Comparison of ENCODE assay signal across 8 mouse cellular contexts in genomic region chr14:41013630-41014613, GRCm38 (mm10). TPM values are rescaled to one million over a fixed set of nuclear protein-coding genes. Genes with fewer than 3 reads are reported as not detected.
A peak's percentile ranks its signal among the peaks of the same experiment; 100 is the strongest.
DNase-seq lines count a peak whose midpoint lies in the region; ATAC-seq lines count a peak whose summit lies in the region.

Gene Fam213a (minus strand): TSS chr14:41013788.

- peak; percentile 94 for ATAC-seq in embryonic facial prominence, embryonic 12.5 days (ENCODE audit: insufficient number of reproducible peaks, insufficient read depth, low FRiP score, low TSS enrichment)
- ATAC-seq in midbrain, embryonic 11.5 days (ENCODE audit: low FRiP score) = peak; percentile 99

- H3K9me3 ChIP-seq in embryonic facial prominence, embryonic 12.5 days = no peaks in the 10 kb centered on the region
- H3K9me3 ChIP-seq in midbrain, embryonic 11.5 days (ENCODE audit: control insufficient read depth, low read length) = no peaks in the 10 kb centered on the region

- intact Hi-C loops in left cerebral cortex, postnatal 4 days (cut with DNase I) = no loop called here

- peak; percentile 94 to 95 for DNase-seq in adrenal gland, postnatal 36 days
- DNase-seq in heart, adult 11 months = peak; percentile 99
- DNase-seq in kidney, adult 11 months = peak; percentile 93
- DNase-seq in left cerebral cortex, postnatal 4 days = peak; percentile 91
- DNase-seq in midbrain, embryonic 11.5 days (ENCODE audit: low spot score, missing footprints) = peak; percentile 98
- peak; percentile 89 for DNase-seq in right cerebral cortex, postnatal 4 days
- peak; percentile 89 for DNase-seq in yolk sac, embryonic 10.5 days (ENCODE audit: low spot score)

- H3K27me3 ChIP-seq in embryonic facial prominence, embryonic 12.5 days = no peaks in the 10 kb centered on the region
- H3K27me3 ChIP-seq in midbrain, embryonic 11.5 days (ENCODE audit: control insufficient read depth, insufficient read depth, low read length) = no peaks in the 10 kb centered on the region

- H3K4me1 ChIP-seq in embryonic facial prominence, embryonic 12.5 days = 0 out of 2 replicates have a peak, but pooled peaks cover 4% of the 10 kb centered on the region
- H3K4me1 ChIP-seq in midbrain, embryonic 11.5 days (ENCODE audit: control insufficient read depth, insufficient read depth, low read length) = peaks cover 2% of the 10 kb centered on the region; the same call in 1 of the 2 replicates

- H3K36me3 ChIP-seq in embryonic facial prominence, embryonic 12.5 days = no peaks in the 10 kb centered on the region
- H3K36me3 ChIP-seq in midbrain, embryonic 11.5 days (ENCODE audit: control insufficient read depth, insufficient read depth, low read length) = no peaks in the 10 kb centered on the region

- H3K9ac ChIP-seq in embryonic facial prominence, embryonic 12.5 days = peak within 1 kb of the TSS; percentile 61
- H3K9ac ChIP-seq in midbrain, embryonic 11.5 days (ENCODE audit: low read length) = peak within 1 kb of the TSS; percentile 77

- H3K4me3 ChIP-seq in embryonic facial prominence, embryonic 12.5 days = peak within 1 kb of the TSS; percentile 50
- peak within 1 kb of the TSS; percentile 56 for H3K4me3 ChIP-seq in midbrain, embryonic 11.5 days (ENCODE audit: low read depth, low read length)

- H3K4me2 ChIP-seq in embryonic facial prominence, embryonic 12.5 days (replicated peaks) = peak within 1 kb of the TSS; percentile 68
- H3K4me2 ChIP-seq in midbrain, embryonic 11.5 days = peak within 1 kb of the TSS; percentile 88

- H3K27ac ChIP-seq in embryonic facial prominence, embryonic 12.5 days = no peak within 1 kb of the TSS
- no peak within 1 kb of the TSS for H3K27ac ChIP-seq in midbrain, embryonic 11.5 days (ENCODE audit: low read depth, low read length)

- 3% methylated on average over 32 of the region's 32 CpGs for WGBS in embryonic facial prominence, embryonic 12.5 days
- 4% methylated on average over 32 of the region's 32 CpGs for WGBS in midbrain, embryonic 11.5 days

RNA-seq across cellular contexts. Expression of gene Fam213a, which starts in this region (rescaled TPM):
- total RNA-seq in adrenal gland, postnatal 36 days (2021) = 100 to 1,000 TPM; 115 to 121 TPM
- polyA plus RNA-seq in embryonic facial prominence, embryonic 12.5 days (2016; fragmentation: Nextera tagmentation; extraction: Ambion mirVana) = 57.1 and 57.7 TPM in 2 replicates
- total RNA-seq in left cerebral cortex, postnatal 4 days (2021) = 100 to 1,000 TPM in 1 of 2 experiments, 10 to 100 TPM in 1; 88.0 to 105 TPM
- 44.7 and 50.4 TPM in 2 replicates for polyA plus RNA-seq in midbrain, embryonic 11.5 days (2014; fragmentation: Nextera tagmentation; extraction: Ambion mirVana)
